Mouse (Mus musculus) megakaryocyte, embryonic 14.5 days (primary cell): ENCODE data around the gene Smpx. TPM values are rescaled to one million over a fixed set of nuclear protein-coding genes. Genes with fewer than 3 reads are reported as not detected.

Source experiments
- H3K27me3 ChIP-seq: replicated peaks from 2 replicates; pipeline ENCODE3; 2012; ENCODE audit warnings: inconsistent platforms
- H3K36me3 ChIP-seq: replicated peaks from 2 replicates; pipeline ENCODE3; 2012; ENCODE audit warnings: low read length, inconsistent platforms, mixed read lengths
- H3K4me1 ChIP-seq: 2 replicates; pipeline ENCODE4 v1.6.1; 2012; ENCODE audit warnings: inconsistent platforms
- H3K4me3 ChIP-seq: replicated peaks from 2 replicates; pipeline ENCODE3; 2012; ENCODE audit warnings: moderate library complexity, mild to moderate bottlenecking, inconsistent platforms
- H3K9me3 ChIP-seq: 2 replicates; pipeline ENCODE4 v1.6.1; 2012; ENCODE audit warnings: inconsistent platforms
- FLI1 ChIP-seq: IDR thresholded peaks from 2 replicates; pipeline ENCODE4 v1.6.1; 2012; ENCODE audit warnings: low read length, inconsistent platforms, mixed read lengths
- GATA1 ChIP-seq: IDR thresholded peaks from 3 replicates; pipeline ENCODE4 v1.6.1; 2012; ENCODE audit warnings: mixed read lengths, low read length, inconsistent platforms, borderline replicate concordance
- polyA plus RNA-seq: library from polyadenylated mRNA; stranded (reverse); fragments of >175 nt; gene quantifications from 2 replicates; pipeline ENCODE4 v1.2.3, GENCODE M21; 2012; ENCODE audit warnings: low replicate concordance; ENCODE audit not compliant: insufficient read depth

Smpx gene
- polyA plus RNA-seq, result not detected in 2 replicates

GRCm38 (mm10) chrX:157698862-157699261, at the start of gene Smpx:
Smpx (plus strand) TSS chrX:157698910.
- no peaks in the 10 kb centered on the region for H3K36me3 ChIP-seq
- H3K4me3 ChIP-seq, result no peak within 1 kb of the TSS
- TF ChIP-seq GATA1 (no peak), FLI1 (no peak)
- peaks cover 8% of the 10 kb centered on the region for H3K27me3 ChIP-seq
- H3K9me3 ChIP-seq, result no peaks in the 10 kb centered on the region
- H3K4me1 ChIP-seq, result no peaks in the 10 kb centered on the region

GRCm38 (mm10) chrX:157655047-157655446, 43.7 kb upstream of the Smpx start:
- H3K36me3 ChIP-seq, result no peaks in the 10 kb centered on the region
- TF ChIP-seq FLI1, result no peak
- TF ChIP-seq GATA1, result no peak
- no peak overlapping the region for H3K4me3 ChIP-seq
- peaks cover 3% of the 10 kb centered on the region for H3K27me3 ChIP-seq
- no peaks in the 10 kb centered on the region for H3K4me1 ChIP-seq
- no peaks in the 10 kb centered on the region for H3K9me3 ChIP-seq

GRCm38 (mm10) chrX:157657356-157657755, 41.4 kb upstream of the Smpx start:
- TF ChIP-seq FLI1, result no peak
- no peak for TF ChIP-seq GATA1
- no peaks in the 10 kb centered on the region for H3K36me3 ChIP-seq
- peaks cover 3% of the 10 kb centered on the region for H3K27me3 ChIP-seq
- no peaks in the 10 kb centered on the region for H3K9me3 ChIP-seq
- no peak overlapping the region for H3K4me3 ChIP-seq
- H3K4me1 ChIP-seq, result no peaks in the 10 kb centered on the region

- H3K36me3 ChIP-seq, result no peaks in the 10 kb centered on the region
- H3K4me3 ChIP-seq, result no peak overlapping the region
- TF ChIP-seq GATA1 (no peak), FLI1 (no peak)
- H3K4me1 ChIP-seq, result no peaks in the 10 kb centered on the region
- no peaks in the 10 kb centered on the region for H3K9me3 ChIP-seq
- H3K27me3 ChIP-seq, result no peaks in the 10 kb centered on the region
Observed at GRCm38 (mm10) chrX:157671820-157672219, 26.9 kb upstream of the Smpx start.

- no peaks in the 10 kb centered on the region for H3K36me3 ChIP-seq
- no peak for TF ChIP-seq FLI1
- H3K27me3 ChIP-seq, result no peaks in the 10 kb centered on the region
- no peak overlapping the region for H3K4me3 ChIP-seq
- no peaks in the 10 kb centered on the region for H3K9me3 ChIP-seq
- H3K4me1 ChIP-seq, result no peaks in the 10 kb centered on the region
Observed at GRCm38 (mm10) chrX:157674667-157675350, 23.9 kb upstream of the Smpx start.

GRCm38 (mm10) chrX:157691186-157691585, 7.5 kb upstream of the Smpx start:
- Histone ChIP-seq H3K4me3 (no peak overlapping the region), H3K36me3 (no peaks in the 10 kb centered on the region), H3K9me3 (no peaks in the 10 kb centered on the region), H3K27me3 (no peaks in the 10 kb centered on the region), H3K4me1 (no peaks in the 10 kb centered on the region)
- TF ChIP-seq FLI1 (no peak), GATA1 (no peak)

GRCm38 (mm10) chrX:157697591-157698135, 1.0 kb upstream of the Smpx start:
- Histone ChIP-seq H3K27me3 (peaks cover 8% of the 10 kb centered on the region), H3K36me3 (no peaks in the 10 kb centered on the region), H3K4me1 (no peaks in the 10 kb centered on the region), H3K4me3 (no peak overlapping the region), H3K9me3 (no peaks in the 10 kb centered on the region)
- no peak for TF ChIP-seq FLI1
- no peak for TF ChIP-seq GATA1

GRCm38 (mm10) chrX:157707236-157707635, 8.5 kb downstream of the Smpx start:
- Histone ChIP-seq H3K4me1 (no peaks in the 10 kb centered on the region), H3K27me3 (peaks cover 2% of the 10 kb centered on the region), H3K36me3 (no peaks in the 10 kb centered on the region), H3K9me3 (no peaks in the 10 kb centered on the region), H3K4me3 (no peak overlapping the region)
- no peak for TF ChIP-seq FLI1
- no peak for TF ChIP-seq GATA1

GRCm38 (mm10) chrX:157708616-157709280, 10.0 kb downstream of the Smpx start:
- H3K4me3 ChIP-seq, result no peak overlapping the region
- TF ChIP-seq FLI1, result no peak
- no peak for TF ChIP-seq GATA1

GRCm38 (mm10) chrX:157719907-157720306, 21.2 kb downstream of the Smpx start:
- Histone ChIP-seq H3K4me1 (no peaks in the 10 kb centered on the region), H3K36me3 (no peaks in the 10 kb centered on the region), H3K27me3 (peaks cover 6% of the 10 kb centered on the region), H3K4me3 (no peak overlapping the region), H3K9me3 (no peaks in the 10 kb centered on the region)
- TF ChIP-seq FLI1 (no peak), GATA1 (no peak)

More at GRCm38 (mm10) chrX:157708616-157709280, 10.0 kb downstream of the Smpx start:
- Histone ChIP-seq H3K9me3 (no peaks in the 10 kb centered on the region), H3K27me3 (no peaks in the 10 kb centered on the region), H3K36me3 (no peaks in the 10 kb centered on the region), H3K4me1 (no peaks in the 10 kb centered on the region)
